Mouse (Mus musculus): ENCODE results near the gene Ccnf. TPM values are rescaled to one million over a fixed set of nuclear protein-coding genes. Genes with fewer than 3 reads are reported as not detected.

The Ccnf gene
- total RNA-seq, 2 experiments from 2014 or later = 0.62 to 0.65 TPM

DNA sequence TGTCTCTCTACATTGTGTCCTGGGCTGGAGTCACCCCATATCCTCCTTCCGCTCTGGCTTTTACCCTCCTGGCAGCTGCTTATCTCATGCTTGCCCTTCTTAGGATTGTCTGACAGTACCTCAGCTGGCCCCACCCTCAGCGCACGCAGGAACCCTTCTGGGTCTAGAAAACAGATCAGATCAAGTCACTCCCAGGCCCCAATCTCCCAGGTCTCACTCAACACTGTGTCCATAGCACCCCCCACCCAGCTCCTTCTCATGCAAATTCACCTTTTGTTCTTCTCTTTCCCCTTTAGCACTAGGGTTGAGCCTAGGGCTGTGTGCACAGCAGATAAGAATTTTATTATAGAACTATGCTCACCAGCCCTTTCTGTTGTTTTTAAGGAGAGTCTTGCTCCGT, 48.2 kb downstream of the Ccnf start:
- no peak for DNase-seq

DNA sequence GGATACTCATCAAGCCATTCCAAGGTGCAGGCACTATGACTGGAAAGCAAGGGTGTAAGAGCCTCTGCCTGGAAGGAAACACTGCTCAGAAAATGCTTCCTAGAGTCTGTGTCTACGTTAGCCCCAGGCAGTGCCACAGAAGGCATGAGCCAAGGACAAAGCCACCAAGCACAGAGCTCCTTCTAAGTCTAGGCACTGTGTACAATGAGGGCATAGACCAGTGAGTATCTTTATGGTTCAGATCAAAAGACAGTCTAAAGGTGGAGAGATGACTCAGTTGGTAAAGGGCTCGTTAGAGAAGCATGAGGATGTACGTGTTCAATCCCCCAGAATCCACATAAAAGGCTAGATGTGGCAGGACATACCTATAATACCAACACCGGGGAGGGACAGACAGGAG, 50.2 kb downstream of the Ccnf start:
- DNase-seq = no peak

DNA sequence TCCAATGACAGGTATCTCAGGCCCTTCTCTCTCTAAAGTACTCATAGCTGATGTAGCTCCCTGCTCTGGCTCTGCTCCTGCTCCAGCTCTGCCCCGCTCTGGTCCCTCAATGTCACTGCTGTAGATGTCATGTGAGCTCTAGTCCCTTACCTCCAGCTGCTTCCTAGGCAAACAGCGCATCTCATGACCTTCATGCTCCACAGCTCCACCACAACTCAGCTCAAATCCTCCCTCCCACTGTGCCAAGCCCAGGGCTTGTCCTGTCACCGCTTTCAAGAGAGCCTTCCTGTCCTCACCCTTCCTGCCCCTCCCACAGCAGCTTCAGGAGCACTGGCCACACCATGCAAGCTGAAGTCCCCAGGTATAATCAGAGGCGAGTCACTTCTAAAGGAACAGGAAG, 51.5 kb downstream of the Ccnf start:
- DNase-seq = peak in 1 of 2 experiments; percentile 54

DNA sequence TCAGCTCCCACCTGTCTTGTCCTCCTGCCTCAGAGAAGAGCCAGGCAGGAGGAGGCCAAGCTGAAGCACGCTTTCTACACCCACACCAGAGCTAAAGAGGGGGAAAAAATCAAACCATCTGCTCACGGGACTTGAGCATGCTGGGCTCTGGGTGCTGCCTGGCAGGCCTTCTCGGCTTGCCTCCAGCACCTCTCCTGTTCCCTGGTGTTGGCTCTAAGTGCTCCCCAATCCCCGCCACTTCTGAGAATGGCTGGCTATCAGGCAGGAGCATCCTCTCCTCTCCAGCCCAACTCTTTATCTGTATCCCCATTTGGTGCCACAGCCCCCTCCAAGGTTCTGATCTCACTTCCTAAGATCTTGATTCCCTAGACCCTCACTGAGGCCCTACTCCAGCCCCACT, 52.0 kb downstream of the Ccnf start:
- no peak for DNase-seq

DNA sequence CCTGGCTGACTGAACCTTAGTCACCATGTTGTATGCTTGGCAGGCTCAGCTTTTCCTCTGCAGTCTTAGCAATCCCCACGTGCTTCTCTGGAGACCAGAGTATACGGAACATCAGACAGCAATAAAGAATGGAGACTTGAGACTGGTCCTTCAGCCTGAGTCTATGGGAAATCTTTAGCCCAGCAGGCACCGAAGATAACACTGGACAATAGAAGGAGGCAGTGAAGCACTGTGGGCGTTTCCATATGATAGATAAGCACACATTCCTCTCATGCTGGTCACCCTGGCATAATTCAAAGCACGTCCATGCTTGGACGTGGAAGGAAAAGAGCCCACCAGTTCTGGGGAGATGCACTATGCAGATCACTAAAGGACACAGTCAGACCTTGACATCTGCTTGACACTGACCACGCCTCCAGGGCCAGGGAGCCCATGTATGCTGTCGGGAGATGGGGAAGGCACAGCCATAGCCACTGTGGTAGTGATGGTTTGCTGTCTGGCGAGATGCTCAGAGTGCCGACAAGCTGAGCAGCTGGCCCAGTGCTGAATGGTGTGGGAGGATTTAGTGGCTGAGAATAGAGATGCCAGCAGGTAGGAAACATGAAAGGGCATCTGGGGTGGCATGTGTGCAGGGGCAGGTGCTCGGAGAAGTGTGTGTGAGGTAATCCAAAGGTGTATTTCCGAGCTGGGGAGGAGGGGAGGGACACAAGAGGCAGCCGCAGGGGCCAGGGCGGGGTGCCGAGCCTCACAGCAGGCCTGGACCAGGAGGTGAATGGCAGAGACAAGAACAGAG, 54.1 kb downstream of the Ccnf start:
- no peak for DNase-seq

DNA sequence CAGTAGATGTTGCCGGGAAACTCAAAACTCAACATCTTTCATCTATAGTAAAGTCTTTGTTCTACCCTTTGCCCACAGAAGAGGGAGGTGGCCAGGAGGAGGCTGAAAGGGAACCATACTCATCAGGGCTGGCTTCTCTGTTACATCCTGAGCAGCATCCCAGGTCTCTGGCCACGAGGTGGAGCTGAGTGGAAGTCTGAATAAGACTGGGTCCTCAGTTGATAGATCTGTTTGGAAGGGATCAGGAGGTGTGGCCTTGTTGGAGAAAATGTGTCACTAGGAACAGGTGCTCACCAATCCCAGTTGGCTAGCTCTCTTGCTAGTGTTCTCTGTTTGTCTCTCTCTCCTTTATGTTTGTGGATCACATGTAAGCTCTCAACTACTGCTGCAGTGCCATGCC, 55.9 kb downstream of the Ccnf start:
- no peak for DNase-seq

DNA sequence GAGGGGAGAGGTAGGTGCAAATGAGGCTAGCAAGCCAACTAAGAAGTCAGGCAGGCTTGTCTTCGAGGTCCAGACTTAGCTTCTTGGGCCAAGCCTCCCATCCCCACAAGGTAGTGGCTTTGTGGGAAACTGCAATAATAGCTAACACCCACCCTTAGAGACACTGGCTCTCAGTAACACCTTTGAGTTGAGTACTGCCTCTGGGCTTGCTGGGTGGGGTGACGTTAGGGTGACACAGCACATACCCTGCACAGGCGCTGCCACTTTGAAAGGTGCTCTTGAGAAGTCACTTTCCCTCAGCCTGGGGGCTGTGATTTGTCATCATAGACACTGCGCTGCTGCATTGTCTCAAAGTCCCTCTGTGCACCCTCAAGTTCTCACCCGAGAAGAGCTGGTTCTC, 57.5 kb downstream of the Ccnf start:
- DNase-seq = no peak

DNA sequence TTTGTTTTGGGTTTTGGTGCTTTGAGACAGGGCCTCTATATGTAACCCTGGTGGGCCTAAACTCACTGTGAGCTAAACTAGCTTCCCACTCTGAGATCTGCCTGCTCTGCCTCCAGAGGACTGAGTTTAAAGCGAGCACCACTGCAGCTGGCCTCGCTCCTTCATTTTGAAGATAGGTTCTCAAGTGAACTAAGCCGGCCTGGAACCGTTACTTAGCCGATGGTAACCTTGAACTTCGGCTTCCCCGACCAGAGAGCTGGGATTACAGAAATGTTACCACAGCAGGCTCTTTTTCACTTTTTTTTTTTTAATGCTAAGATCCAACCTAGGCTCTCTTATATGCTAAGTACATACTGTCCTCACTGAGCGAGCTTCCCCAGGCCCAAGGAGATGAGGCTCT, 58.0 kb downstream of the Ccnf start:
- DNase-seq = no peak

DNA sequence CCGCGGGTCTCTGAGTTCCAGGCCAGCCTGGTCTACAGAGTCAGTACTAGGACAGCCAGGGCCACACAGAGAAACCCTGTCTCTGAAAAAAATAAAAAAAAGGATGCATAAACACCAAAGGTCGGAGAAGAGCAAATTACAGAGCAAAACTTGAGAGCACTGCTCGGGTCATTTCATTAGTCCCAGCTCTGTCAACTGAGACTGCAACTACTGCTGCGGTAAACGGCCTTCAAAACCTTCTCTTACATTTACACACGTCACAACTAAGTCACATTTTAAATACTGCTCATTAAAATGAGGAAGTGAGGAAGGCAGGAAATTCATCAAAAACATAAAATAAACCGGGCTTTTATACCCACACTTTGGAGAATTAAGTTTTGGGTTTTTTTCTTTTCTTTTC, 58.4 kb downstream of the Ccnf start:
- no peak for DNase-seq

DNA sequence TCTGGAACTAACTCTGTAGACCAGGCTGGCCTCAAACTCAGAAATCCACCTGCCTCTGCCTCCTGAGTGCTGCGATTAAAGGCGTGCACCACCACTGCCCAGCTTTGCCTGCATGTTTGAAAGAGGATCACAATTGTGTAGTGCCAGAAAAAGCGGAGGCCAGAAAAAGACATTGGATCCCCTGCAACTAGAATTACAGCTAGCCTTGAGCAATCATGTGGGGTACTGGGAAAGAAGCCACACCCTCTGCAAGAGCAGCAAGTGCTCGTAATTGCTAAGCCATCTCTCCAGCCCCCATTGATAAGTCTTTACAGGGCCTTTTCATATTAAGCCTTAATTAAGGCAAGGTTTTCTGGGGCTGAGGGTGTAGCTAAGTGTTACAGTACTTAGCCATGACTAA, 59.8 kb downstream of the Ccnf start:
- DNase-seq = no peak

DNA sequence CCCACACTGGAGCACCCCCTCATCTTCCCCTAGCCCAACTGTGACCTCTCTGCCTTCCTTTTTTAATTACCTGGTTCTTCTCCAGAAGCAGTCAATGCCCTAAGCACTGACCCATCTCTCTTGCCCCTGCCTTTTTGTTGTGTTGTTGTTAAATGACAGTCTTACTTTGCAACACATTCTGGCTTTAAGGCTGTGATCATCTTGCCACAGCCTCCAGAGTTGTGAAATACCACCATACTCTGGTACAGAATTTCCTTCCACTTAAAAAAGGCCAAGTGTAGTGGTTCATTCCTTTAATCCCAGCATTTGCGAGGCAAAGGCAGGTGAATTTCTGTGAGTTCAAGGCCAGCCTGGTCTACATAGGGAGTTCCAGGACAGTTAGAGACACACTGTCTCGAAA, 60.4 kb downstream of the Ccnf start:
- DNase-seq = no peak

DNA sequence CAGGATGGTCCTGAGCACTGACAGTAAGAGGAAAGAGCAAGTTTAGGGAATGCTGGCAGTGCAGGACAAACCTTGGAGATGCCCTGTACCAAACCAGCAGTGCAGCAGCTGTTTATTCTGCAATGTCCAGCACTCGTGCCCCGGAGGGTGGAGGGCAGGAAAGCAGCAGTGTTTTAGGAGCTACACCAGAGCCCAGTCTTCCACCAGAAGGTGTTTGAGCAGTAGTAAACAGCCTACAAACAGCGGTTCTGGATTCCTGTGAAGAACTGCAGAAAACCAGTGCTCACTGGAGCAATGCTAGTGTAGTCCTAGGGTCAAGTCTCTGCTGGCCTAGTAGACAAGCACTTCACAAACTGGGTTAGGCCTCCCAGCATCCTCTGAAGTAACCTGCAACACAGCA, 77.0 kb downstream of the Ccnf start:
- no peak for DNase-seq

DNA sequence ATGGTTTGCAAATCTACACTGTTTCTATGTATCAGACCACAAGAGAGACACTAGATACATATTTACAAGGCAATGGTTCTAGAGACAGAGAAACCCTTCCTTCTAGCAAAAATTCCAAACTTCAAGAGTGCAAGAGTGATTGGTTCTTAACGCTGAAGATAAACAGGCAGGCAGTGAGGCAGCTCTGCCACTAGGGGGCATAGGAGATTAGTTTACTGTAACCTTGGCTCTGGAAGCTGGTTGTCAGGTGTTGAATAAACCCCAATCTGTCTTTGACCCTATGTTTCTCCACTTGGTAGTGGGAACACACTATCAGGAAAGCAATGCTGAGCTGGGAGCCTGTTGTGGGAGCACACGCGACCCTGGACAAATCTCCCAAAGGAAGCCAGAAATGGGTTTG, 77.9 kb downstream of the Ccnf start:
- DNase-seq = peak; percentile 56 to 82

Small RNAs within 50 kb of the gene (microRNA-seq; reads per million reads assigned to microRNA genes)
- gene Mir5134 (1.9 to 2.7 reads per million in 2 experiments), gene Mir6965 (0 to 0.38 reads per million in 2 experiments)

Other genes with a start within 250 kb of the Ccnf start
- gene Prss27, start 213.3 kb downstream of the Ccnf start, total RNA-seq (2021) = not detected
- 1 to 10 TPM; 7.5 to 7.8 TPM for gene Kctd5, start 178.0 kb downstream of the Ccnf start, total RNA-seq (2021)
- 10 to 100 TPM; 39.7 to 41.1 TPM for gene Pdpk1, start 100.6 kb downstream of the Ccnf start, total RNA-seq (2021)
- 10 to 100 TPM in 1 of 2 experiments, 1 to 10 TPM in 1; 8.3 to 13.5 TPM for gene Amdhd2, start 87.7 kb downstream of the Ccnf start, total RNA-seq (2021)
- 100 to 1,000 TPM; 241 to 255 TPM for gene Atp6v0c, start 81.8 kb downstream of the Ccnf start, total RNA-seq (2021)
- 10 to 100 TPM; 12.3 to 14.4 TPM for gene Tbc1d24, start 45.9 kb downstream of the Ccnf start, total RNA-seq (2021)
- gene Ntn3, start 42.0 kb downstream of the Ccnf start, total RNA-seq (2021) = under 1 TPM; 0.67 to 0.72 TPM
- 1 to 10 TPM; 1.9 to 3.0 TPM for gene Tedc2, start 30.6 kb downstream of the Ccnf start, total RNA-seq (2021)
- under 1 TPM in 1 of 2 experiments, not detected in 1; 0.05 TPM for gene Abca17, start 99.6 kb upstream of the Ccnf start, total RNA-seq (2021)
- 10 to 100 TPM; 11.1 to 13.1 TPM for gene Abca3, start 100.5 kb upstream of the Ccnf start, total RNA-seq (2021)
- 10 to 100 TPM; 60.6 to 64.6 TPM for gene Rnps1, start 163.1 kb upstream of the Ccnf start, total RNA-seq (2021)
- 100 to 1,000 TPM; 472 to 487 TPM for gene Eci1, start 175.2 kb upstream of the Ccnf start, total RNA-seq (2021)
- 1 to 10 TPM in 1 of 2 experiments, under 1 TPM in 1; 0.69 to 1.5 TPM for gene Dnase1l2, start 191.6 kb upstream of the Ccnf start, total RNA-seq (2021)
- gene E4f1, start 218.8 kb upstream of the Ccnf start, total RNA-seq (2021) = 10 to 100 TPM in 1 of 2 experiments, 1 to 10 TPM in 1; 9.8 to 10.1 TPM
- 10 to 100 TPM; 40.1 to 43.5 TPM for gene Pgp, start 218.9 kb upstream of the Ccnf start, total RNA-seq (2021)
- gene Bricd5, start 222.4 kb upstream of the Ccnf start, total RNA-seq (2021) = not detected
- 10 to 100 TPM in 1 of 2 experiments, 1 to 10 TPM in 1; 8.1 to 10.3 TPM for gene Mlst8, start 227.6 kb upstream of the Ccnf start, total RNA-seq (2021)
- under 1 TPM; 0.15 to 0.20 TPM for gene Caskin1, start 237.1 kb upstream of the Ccnf start, total RNA-seq (2021)

All from heart, adult 18-20 months (tissue).